Mouse (Mus musculus) liver, embryonic 12.5 days (tissue): ENCODE results near the gene Prr7. TPM values are rescaled to one million over a fixed set of nuclear protein-coding genes. Genes with fewer than 3 reads are reported as not detected.

Experiments used
- ATAC-seq: fragments of 200-750 bp; cut with Nextera tagmentation; 2 replicates; pipeline ENCODE4 v1.8.0; 2017; ENCODE audit warnings: moderate number of reproducible peaks, mild to moderate bottlenecking, moderate library complexity
- H3K27ac ChIP-seq: fragments of 300-500 bp; sonication (generic); 2 replicates; pipeline ENCODE4 v1.5.1; 2016; ENCODE audit warnings: mild to moderate bottlenecking
- H3K27me3 ChIP-seq: fragments of 300-500 bp; sonication (generic); replicated peaks from 2 replicates; pipeline ENCODE4 v1.6.1; 2016; ENCODE audit warnings: mild to moderate bottlenecking, moderate library complexity
- H3K36me3 ChIP-seq: fragments of 300-500 bp; sonication (generic); 2 replicates; pipeline ENCODE4 v1.6.1; 2016; ENCODE audit warnings: mild to moderate bottlenecking, moderate library complexity
- H3K4me1 ChIP-seq: fragments of 300-500 bp; sonication (generic); 2 replicates; pipeline ENCODE4 v1.6.1; 2016
- H3K4me2 ChIP-seq: fragments of 300-500 bp; sonication (generic); 2 replicates; pipeline ENCODE4 v1.6.1; 2016; ENCODE audit warnings: mild to moderate bottlenecking, moderate library complexity
- H3K4me3 ChIP-seq: fragments of 300-500 bp; sonication (generic); 2 replicates; pipeline ENCODE4 v1.5.1; 2016; ENCODE audit warnings: mild to moderate bottlenecking, moderate library complexity
- H3K9ac ChIP-seq: fragments of 300-500 bp; sonication (generic); 2 replicates; pipeline ENCODE4 v1.6.1; 2016; ENCODE audit warnings: mild to moderate bottlenecking, moderate library complexity
- H3K9me3 ChIP-seq: fragments of 300-500 bp; sonication (generic); replicated peaks from 2 replicates; pipeline ENCODE4 v1.6.1; 2016; ENCODE audit warnings: mild to moderate bottlenecking, moderate library complexity
- WGBS: fragments of 180-500 bp; shearing (Covaris S2); methylation state at CpG from one replicate; pipeline ENCODE4 v1.1.7; 2016; ENCODE audit not compliant: insufficient replicate concordance; 5-methylcytosine and 5-hydroxymethylcytosine counted together
- polyA plus RNA-seq: library from polyadenylated mRNA; unstranded; fragments of >200 nt; fragmentation: Nextera tagmentation; extraction: Ambion mirVana; gene quantifications from 2 replicates; pipeline ENCODE4 v1.2.1, GENCODE M21; 2016

The Prr7 gene
- polyA plus RNA-seq, 1 experiment from 2014 or later: not detected

- Histone ChIP-seq H3K4me3 (no peak overlapping the region), H3K9ac (no peak overlapping the region), H3K36me3 (peaks cover 27% of the 10 kb centered on the region), H3K4me2 (no peak overlapping the region), H3K27ac (no peak overlapping the region), H3K4me1 (peaks cover 11% of the 10 kb centered on the region), H3K27me3 (peaks cover 50% of the 10 kb centered on the region), H3K9me3 (no peaks in the 10 kb centered on the region)
- ATAC-seq: no peak
- 80% methylated on average over 6 of the region's 6 CpGs for WGBS
Measured at GRCm38 (mm10) chr13:55496661-55497060, 32.6 kb downstream of the Prr7 start.

DNA sequence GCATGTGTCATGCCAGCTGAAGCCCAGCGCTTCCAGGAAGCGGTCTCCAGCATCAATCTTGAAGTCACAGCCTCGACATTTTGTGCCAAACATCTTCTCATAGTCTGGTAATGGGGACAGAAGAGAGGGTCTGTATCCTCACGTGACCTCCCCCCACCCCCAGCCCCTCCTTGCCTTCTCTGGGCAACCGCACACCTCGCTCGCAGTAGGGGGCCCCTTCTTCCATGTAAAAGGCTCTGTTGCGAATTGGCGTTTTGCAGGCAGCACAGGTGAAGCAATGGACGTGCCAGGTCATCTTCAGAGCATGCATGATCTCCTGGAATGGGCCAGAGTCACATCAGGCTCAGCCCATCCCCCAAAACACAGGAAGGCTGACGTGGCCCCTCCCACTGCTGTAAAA is 34.8 kb downstream of the Prr7 start:
- no peaks in the 10 kb centered on the region for H3K9me3 ChIP-seq
- no peak overlapping the region for H3K4me3 ChIP-seq
- no peak overlapping the region for H3K9ac ChIP-seq
- H3K27ac ChIP-seq: no peak overlapping the region
- H3K27me3 ChIP-seq: peaks cover 27% of the 10 kb centered on the region
- peaks cover 47% of the 10 kb centered on the region for H3K36me3 ChIP-seq
- peaks cover 11% of the 10 kb centered on the region for H3K4me1 ChIP-seq
- ATAC-seq: no peak
- WGBS: 69% methylated on average over 11 of the region's 11 CpGs
- no peak overlapping the region for H3K4me2 ChIP-seq

DNA sequence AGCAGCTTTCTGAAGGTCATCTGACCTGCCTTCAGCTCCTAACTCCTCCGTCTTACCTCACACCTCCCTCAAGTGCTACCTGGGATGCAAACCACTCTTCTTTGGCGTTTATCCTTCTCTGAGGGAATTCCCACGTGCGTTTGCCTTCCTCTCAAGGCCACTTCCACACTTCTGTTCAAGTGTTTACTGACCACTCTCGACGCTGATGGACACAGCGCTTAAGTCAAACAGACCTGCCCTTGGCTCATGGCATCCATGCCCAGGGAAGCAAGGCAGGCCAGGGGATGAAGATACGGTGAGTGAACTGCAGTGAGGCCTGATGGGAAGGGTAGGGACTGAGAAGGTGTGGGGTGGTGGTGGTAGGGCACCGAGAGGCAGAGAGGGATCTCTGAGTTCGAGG is 36.5 kb downstream of the Prr7 start:
- no peaks in the 10 kb centered on the region for H3K4me1 ChIP-seq
- WGBS: 63% methylated on average over 10 of the region's 10 CpGs
- H3K4me3 ChIP-seq: no peak overlapping the region
- no peak overlapping the region for H3K4me2 ChIP-seq
- H3K27me3 ChIP-seq: peaks cover 12% of the 10 kb centered on the region; the same call in 1 of the 2 replicates
- H3K36me3 ChIP-seq: peaks cover 63% of the 10 kb centered on the region
- no peak overlapping the region for H3K9ac ChIP-seq
- ATAC-seq: no peak
- no peaks in the 10 kb centered on the region for H3K9me3 ChIP-seq
- H3K27ac ChIP-seq: no peak overlapping the region

- Histone ChIP-seq H3K4me2 (no peak overlapping the region), H3K9me3 (no peaks in the 10 kb centered on the region), H3K4me3 (no peak overlapping the region), H3K36me3 (peaks cover 82% of the 10 kb centered on the region), H3K27ac (no peak overlapping the region), H3K27me3 (no peaks in the 10 kb centered on the region), H3K9ac (no peak overlapping the region), H3K4me1 (peaks cover 2% of the 10 kb centered on the region)
- WGBS: 81% methylated on average over 8 of the region's 8 CpGs
- ATAC-seq: no peak
Measured at GRCm38 (mm10) chr13:55502405-55502804, 38.3 kb downstream of the Prr7 start.

DNA sequence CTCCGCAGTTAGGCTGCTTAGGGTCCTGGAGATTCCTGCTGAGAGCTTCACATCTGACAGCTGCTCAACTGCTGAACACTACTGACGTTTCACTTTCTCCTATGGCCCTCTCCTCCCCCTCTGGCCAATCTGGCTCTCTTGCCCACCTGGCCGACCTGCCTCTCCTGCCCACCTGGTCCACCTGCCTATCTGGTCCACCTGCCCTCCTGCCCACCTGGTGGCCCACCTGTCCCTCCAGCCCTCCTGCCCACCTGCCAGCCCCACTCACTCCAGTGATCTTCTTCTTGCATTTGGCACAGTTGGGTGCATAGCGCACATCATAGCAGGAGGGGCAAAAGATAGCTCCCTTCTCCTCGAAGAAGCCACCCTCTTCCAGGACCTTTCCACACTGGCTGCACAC is 40.3 kb downstream of the Prr7 start:
- H3K27me3 ChIP-seq: no peaks in the 10 kb centered on the region
- ATAC-seq: no peak
- H3K9me3 ChIP-seq: no peaks in the 10 kb centered on the region
- H3K4me3 ChIP-seq: no peak overlapping the region
- H3K9ac ChIP-seq: no peak overlapping the region
- peaks cover 18% of the 10 kb centered on the region for H3K4me1 ChIP-seq
- no peak overlapping the region for H3K27ac ChIP-seq
- H3K4me2 ChIP-seq: no peak overlapping the region
- H3K36me3 ChIP-seq: peaks cover 84% of the 10 kb centered on the region
- 70% methylated on average over 5 of the region's 5 CpGs for WGBS

- Histone ChIP-seq H3K27ac (no peak overlapping the region), H3K9ac (no peak overlapping the region), H3K4me3 (no peak overlapping the region), H3K36me3 (peaks cover 79% of the 10 kb centered on the region), H3K4me1 (peaks cover 32% of the 10 kb centered on the region), H3K9me3 (no peaks in the 10 kb centered on the region), H3K27me3 (no peaks in the 10 kb centered on the region), H3K4me2 (no peak overlapping the region)
- WGBS: 78% methylated on average over 9 of the region's 9 CpGs
- ATAC-seq: no peak
Measured at GRCm38 (mm10) chr13:55505810-55506209, 41.7 kb downstream of the Prr7 start.

- no peak overlapping the region for H3K4me3 ChIP-seq
- no peak for ATAC-seq
- H3K4me2 ChIP-seq: no peak overlapping the region
- H3K27me3 ChIP-seq: no peaks in the 10 kb centered on the region
- H3K4me1 ChIP-seq: peaks cover 41% of the 10 kb centered on the region
- 90% methylated on average over 10 of the region's 10 CpGs for WGBS
- H3K36me3 ChIP-seq: peaks cover 71% of the 10 kb centered on the region
- no peak overlapping the region for H3K27ac ChIP-seq
- no peak overlapping the region for H3K9ac ChIP-seq
- no peaks in the 10 kb centered on the region for H3K9me3 ChIP-seq
Measured at GRCm38 (mm10) chr13:55506697-55507096, 42.6 kb downstream of the Prr7 start.

DNA sequence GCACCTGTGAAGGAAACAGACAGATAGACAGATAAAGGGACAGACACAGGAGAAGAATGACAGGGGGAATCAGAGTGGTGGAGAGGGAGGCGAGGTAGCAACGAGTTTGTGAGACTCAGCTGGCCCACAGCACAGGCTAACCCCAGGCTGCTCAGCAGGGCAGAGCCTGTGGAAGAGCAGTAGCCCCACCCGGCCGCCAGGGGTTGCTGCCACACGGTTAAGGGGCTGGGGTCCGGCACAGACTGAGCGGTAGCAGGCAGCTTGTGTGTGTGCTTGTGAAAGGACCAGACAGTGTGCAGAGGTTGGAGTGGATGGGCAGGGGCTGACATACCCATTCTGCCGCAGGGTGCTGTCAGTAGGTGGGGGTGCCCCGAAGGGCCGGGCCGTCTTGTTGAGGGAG is 43.8 kb downstream of the Prr7 start:
- no peak for ATAC-seq
- Histone ChIP-seq H3K27me3 (no peaks in the 10 kb centered on the region), H3K27ac (no peak overlapping the region), H3K9ac (no peak overlapping the region), H3K4me3 (no peak overlapping the region), H3K4me1 (peaks cover 53% of the 10 kb centered on the region), H3K36me3 (peaks cover 62% of the 10 kb centered on the region), H3K9me3 (no peaks in the 10 kb centered on the region), H3K4me2 (no peak overlapping the region)
- WGBS: 58% methylated on average over 11 of the region's 11 CpGs

- Histone ChIP-seq H3K4me2 (no peak overlapping the region), H3K4me3 (no peak overlapping the region), H3K9me3 (no peaks in the 10 kb centered on the region), H3K4me1 (peaks cover 56% of the 10 kb centered on the region), H3K36me3 (peaks cover 55% of the 10 kb centered on the region), H3K9ac (no peak overlapping the region), H3K27ac (peak overlapping the region; percentile 34; the same call in 1 of the 2 replicates), H3K27me3 (no peaks in the 10 kb centered on the region)
- ATAC-seq: no peak
- 91% methylated on average over 10 of the region's 10 CpGs for WGBS
Measured at GRCm38 (mm10) chr13:55508531-55508930, 44.5 kb downstream of the Prr7 start.

- Histone ChIP-seq H3K4me2 (peak overlapping the region; percentile 99), H3K27ac (peak overlapping the region; percentile 77; the same call in 1 of the 2 replicates), H3K4me3 (no peak overlapping the region), H3K36me3 (peaks cover 38% of the 10 kb centered on the region), H3K9me3 (no peaks in the 10 kb centered on the region), H3K4me1 (peaks cover 61% of the 10 kb centered on the region), H3K27me3 (peaks cover 14% of the 10 kb centered on the region), H3K9ac (no peak overlapping the region)
- ATAC-seq: peak; percentile 8; the same call in 1 of the 2 replicates
- 17% methylated on average over 3 of the region's 3 CpGs for WGBS
Measured at GRCm38 (mm10) chr13:55510332-55510667, 46.2 kb downstream of the Prr7 start.

DNA sequence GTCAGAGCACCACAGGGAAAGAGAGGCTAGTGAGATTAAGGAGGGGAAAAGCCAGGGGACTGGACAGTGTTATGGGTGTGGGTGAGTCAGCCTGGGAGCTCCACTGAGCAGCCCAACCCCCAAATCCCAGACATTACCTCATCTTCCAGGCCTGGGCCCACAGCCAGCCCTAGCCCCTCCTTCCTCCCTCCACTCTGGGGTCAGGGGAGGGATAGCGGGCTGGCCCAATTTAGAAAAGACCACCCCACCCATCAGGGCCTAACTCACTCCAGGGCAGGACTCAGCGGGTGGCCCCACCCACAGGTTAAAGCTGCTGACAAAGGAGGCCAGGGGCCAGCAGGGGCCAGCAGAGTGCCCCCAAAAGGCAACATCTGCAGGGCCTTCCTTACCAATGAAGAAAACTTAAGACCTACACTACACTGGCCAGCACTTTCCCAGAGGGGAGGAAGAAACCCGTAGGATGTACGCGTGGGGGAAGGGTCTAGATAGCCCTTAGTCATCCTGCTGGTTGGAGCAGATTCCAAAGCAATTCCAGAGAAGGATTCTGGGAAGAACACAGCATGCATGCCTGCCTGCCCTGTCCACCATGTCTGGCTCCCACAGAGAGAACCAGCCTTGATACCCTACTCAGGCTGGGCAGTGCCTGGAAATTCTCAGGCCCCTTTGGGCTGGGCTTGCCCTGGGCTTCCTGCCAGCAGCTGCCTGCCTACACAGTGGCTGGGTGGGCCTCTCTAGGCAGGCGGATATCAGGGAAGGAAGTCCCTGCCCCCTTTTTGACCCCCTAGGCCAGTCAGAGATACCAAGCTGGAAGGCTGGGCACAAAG is 46.8 kb downstream of the Prr7 start:
- H3K27me3 ChIP-seq: peaks cover 17% of the 10 kb centered on the region
- WGBS: 11% methylated on average over 6 of the region's 6 CpGs
- peaks cover 61% of the 10 kb centered on the region for H3K4me1 ChIP-seq
- H3K36me3 ChIP-seq: peaks cover 32% of the 10 kb centered on the region
- H3K4me3 ChIP-seq: peak overlapping the region; percentile 80; the same call in 1 of the 2 replicates
- H3K27ac ChIP-seq: peak overlapping the region; percentile 77
- ATAC-seq: peak; percentile 46
- peak overlapping the region; percentile 99 for H3K4me2 ChIP-seq
- no peaks in the 10 kb centered on the region for H3K9me3 ChIP-seq
- H3K9ac ChIP-seq: peak overlapping the region; percentile 17

- Histone ChIP-seq H3K4me2 (peak overlapping the region; percentile 99), H3K27me3 (peaks cover 17% of the 10 kb centered on the region), H3K27ac (peak overlapping the region; percentile 77), H3K9ac (peak overlapping the region; percentile 17; the same call in 1 of the 2 replicates), H3K4me1 (peaks cover 61% of the 10 kb centered on the region), H3K36me3 (peaks cover 26% of the 10 kb centered on the region), H3K4me3 (peak overlapping the region; percentile 80; the same call in 1 of the 2 replicates), H3K9me3 (no peaks in the 10 kb centered on the region)
- ATAC-seq: peak; percentile 21
- 32% methylated on average over 5 of the region's 5 CpGs for WGBS
Measured at GRCm38 (mm10) chr13:55511492-55511861, 47.4 kb downstream of the Prr7 start.
